Mouse (Mus musculus) forebrain, embryonic 11.5 days (tissue): ENCODE results near the gene Zfp235. TPM values are rescaled to one million over a fixed set of nuclear protein-coding genes. Genes with fewer than 3 reads are reported as not detected.

Experiments
- ATAC-seq: fragments of 200-750 bp; cut with Nextera tagmentation; replicated peaks from 2 replicates; pipeline ENCODE4 v1.8.0; 2017; ENCODE audit warnings: moderate TSS enrichment; ENCODE audit not compliant: low FRiP score
- DNase-seq: peaks from one replicate; pipeline ENCODE4 v3.0.0-alpha.2; 2017; ENCODE audit warnings: low spot score
- H3K27ac ChIP-seq: fragments of 300-500 bp; sonication (generic); 2 replicates; pipeline ENCODE4 v1.5.1; 2014; ENCODE audit warnings: low read depth, low read length
- H3K27me3 ChIP-seq: fragments of 300-500 bp; sonication (generic); 2 replicates; pipeline ENCODE4 v1.6.1; 2014; ENCODE audit warnings: mild to moderate bottlenecking, low read length, mixed read lengths; ENCODE audit not compliant: control insufficient read depth, insufficient read depth
- H3K36me3 ChIP-seq: fragments of 300-500 bp; sonication (generic); 2 replicates; pipeline ENCODE4 v1.6.1; 2014; ENCODE audit warnings: mild to moderate bottlenecking, low read length, moderate library complexity, mixed read lengths; ENCODE audit not compliant: control insufficient read depth, insufficient read depth
- H3K4me1 ChIP-seq: fragments of 300-500 bp; sonication (generic); replicated peaks from 2 replicates; pipeline ENCODE4 v1.6.1; 2014; ENCODE audit warnings: low read length, mixed read lengths; ENCODE audit not compliant: control insufficient read depth, insufficient read depth
- H3K4me2 ChIP-seq: fragments of 300-500 bp; sonication (generic); 2 replicates; pipeline ENCODE4 v1.6.1; 2014; ENCODE audit warnings: low read depth, mild to moderate bottlenecking, low read length, moderate library complexity, mixed read lengths; ENCODE audit not compliant: severe bottlenecking
- H3K4me3 ChIP-seq: fragments of 300-500 bp; sonication (generic); 2 replicates; pipeline ENCODE4 v1.5.1; 2014; ENCODE audit warnings: low read depth, low read length
- H3K9ac ChIP-seq: fragments of 300-500 bp; sonication (generic); 2 replicates; pipeline ENCODE4 v1.6.1; 2014; ENCODE audit warnings: low read length
- H3K9me3 ChIP-seq: fragments of 300-500 bp; sonication (generic); 2 replicates; pipeline ENCODE4 v1.6.1; 2016; ENCODE audit warnings: low read length, mixed read lengths; ENCODE audit not compliant: control insufficient read depth
- WGBS: fragments of 180-500 bp; shearing (Covaris S2); extraction: QIAGEN DNeasy Blood & Tissue Kit; methylation state at CpG from one replicate; pipeline ENCODE4 v1.1.7; 2014; 5-methylcytosine and 5-hydroxymethylcytosine counted together
- polyA plus RNA-seq: library from polyadenylated mRNA; unstranded; fragments of >200 nt; fragmentation: Nextera tagmentation; extraction: Ambion mirVana; gene quantifications from 2 replicates; pipeline ENCODE4 v1.2.1, GENCODE M21; 2014

The Zfp235 gene
- polyA plus RNA-seq, 1 experiment from 2014 or later: 17.4 TPM

- H3K36me3 ChIP-seq: peaks cover 10% of the 10 kb centered on the region
- peak overlapping the region; percentile 1; the same call in 1 of the 2 replicates for H3K27ac ChIP-seq
- H3K9me3 ChIP-seq: peaks cover 18% of the 10 kb centered on the region
- 11% methylated on average over 12 of the region's 12 CpGs for WGBS
- H3K4me1 ChIP-seq: 0 out of 2 replicates have a peak, but pooled peaks cover 2% of the 10 kb centered on the region
- DNase-seq (peak; percentile 66), ATAC-seq (peak; percentile 13; the same call in 1 of the 2 replicates)
- peak overlapping the region; percentile 75 for H3K4me2 ChIP-seq
- H3K4me3 ChIP-seq: peak overlapping the region; percentile 58
- no peaks in the 10 kb centered on the region for H3K27me3 ChIP-seq
- peak overlapping the region; percentile 64 for H3K9ac ChIP-seq
Observed at GRCm38 (mm10) chr7:24113001-24113400, 21.0 kb upstream of the Zfp235 start.

DNA sequence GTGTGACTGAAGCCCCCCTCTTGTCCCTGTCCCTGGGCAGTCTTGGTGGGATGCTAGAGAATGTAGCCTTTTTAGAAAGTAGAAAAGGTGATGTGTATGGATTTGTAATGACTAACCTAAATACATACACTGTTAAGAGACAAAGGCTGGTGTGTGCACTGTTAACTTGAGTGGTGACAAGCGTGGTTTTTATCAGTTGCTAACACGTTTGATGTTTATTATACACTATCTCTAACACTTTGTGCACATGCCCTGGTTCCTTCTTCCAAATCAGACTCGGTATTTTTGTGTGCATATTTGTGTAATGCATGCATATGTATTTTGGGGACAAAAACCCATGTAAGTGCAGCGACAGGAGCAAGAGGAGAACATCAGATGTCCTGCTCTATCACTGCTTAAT, 17.3 kb upstream of the Zfp235 start:
- Histone ChIP-seq H3K9me3 (no peaks in the 10 kb centered on the region), H3K27me3 (no peaks in the 10 kb centered on the region), H3K4me1 (0 out of 2 replicates have a peak, but pooled peaks cover 2% of the 10 kb centered on the region), H3K9ac (no peak overlapping the region), H3K36me3 (no peaks in the 10 kb centered on the region), H3K27ac (no peak overlapping the region), H3K4me2 (no peak overlapping the region), H3K4me3 (no peak overlapping the region)
- WGBS: 84% methylated on average over 4 of the region's 4 CpGs
- ATAC-seq (no peak), DNase-seq (no peak)

GRCm38 (mm10) chr7:24133425-24133995, 459 bp upstream of the Zfp235 start:
- no peak for DNase-seq
- 19% methylated on average over 6 of the region's 6 CpGs for WGBS
- peak; percentile 67 for ATAC-seq
- Histone ChIP-seq H3K4me3 (peak overlapping the region; percentile 69), H3K27ac (no peak overlapping the region), H3K27me3 (no peaks in the 10 kb centered on the region), H3K9ac (peak overlapping the region; percentile 72), H3K4me1 (0 out of 2 replicates have a peak, but pooled peaks cover 2% of the 10 kb centered on the region), H3K36me3 (no peaks in the 10 kb centered on the region; the same call in 1 of the 2 replicates), H3K4me2 (peak overlapping the region; percentile 80), H3K9me3 (no peaks in the 10 kb centered on the region)

DNA sequence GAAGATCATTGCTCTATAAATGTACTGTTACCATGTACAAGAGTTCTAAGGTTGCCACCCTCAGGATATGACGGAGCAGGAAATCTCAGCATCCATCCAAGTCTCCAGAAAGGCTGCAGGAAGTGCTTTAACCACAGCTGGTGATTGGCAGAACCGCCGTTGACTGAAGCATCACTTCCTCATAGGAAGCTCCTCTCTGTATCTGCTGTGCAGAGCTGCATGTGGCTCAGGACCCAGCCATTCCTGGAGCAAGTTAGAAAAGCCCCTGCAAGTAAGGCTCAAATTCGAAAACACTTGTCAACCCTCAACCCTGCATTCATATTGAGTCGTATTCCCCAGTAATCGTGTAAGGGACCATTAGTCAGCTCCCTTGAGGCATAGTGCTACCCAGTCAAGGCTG, 8.6 kb downstream of the Zfp235 start:
- 0 out of 2 replicates have a peak, but pooled peaks cover 2% of the 10 kb centered on the region for H3K9me3 ChIP-seq
- no peak for ATAC-seq
- H3K27me3 ChIP-seq: no peaks in the 10 kb centered on the region
- no peak for DNase-seq
- no peaks in the 10 kb centered on the region for H3K4me1 ChIP-seq
- no peak overlapping the region for H3K27ac ChIP-seq
- H3K4me3 ChIP-seq: no peak overlapping the region
- H3K4me2 ChIP-seq: no peak overlapping the region
- H3K36me3 ChIP-seq: peaks cover 3% of the 10 kb centered on the region
- 92% methylated on average over 6 of the region's 6 CpGs for WGBS
- H3K9ac ChIP-seq: no peak overlapping the region

GRCm38 (mm10) chr7:24153272-24153671, 19.3 kb downstream of the Zfp235 start:
- DNase-seq (no peak), ATAC-seq (no peak)
- Histone ChIP-seq H3K9me3 (no peaks in the 10 kb centered on the region), H3K4me2 (no peak overlapping the region), H3K4me1 (no peaks in the 10 kb centered on the region), H3K27me3 (no peaks in the 10 kb centered on the region), H3K36me3 (no peaks in the 10 kb centered on the region), H3K27ac (no peak overlapping the region), H3K4me3 (no peak overlapping the region), H3K9ac (no peak overlapping the region)
- WGBS: 8% methylated on average over 1 of the region's 1 CpGs

- no peak overlapping the region for H3K27ac ChIP-seq
- no peak for DNase-seq
- 73% methylated on average over 4 of the region's 4 CpGs for WGBS
Observed at GRCm38 (mm10) chr7:24172191-24172590, 38.2 kb downstream of the Zfp235 start.

DNA sequence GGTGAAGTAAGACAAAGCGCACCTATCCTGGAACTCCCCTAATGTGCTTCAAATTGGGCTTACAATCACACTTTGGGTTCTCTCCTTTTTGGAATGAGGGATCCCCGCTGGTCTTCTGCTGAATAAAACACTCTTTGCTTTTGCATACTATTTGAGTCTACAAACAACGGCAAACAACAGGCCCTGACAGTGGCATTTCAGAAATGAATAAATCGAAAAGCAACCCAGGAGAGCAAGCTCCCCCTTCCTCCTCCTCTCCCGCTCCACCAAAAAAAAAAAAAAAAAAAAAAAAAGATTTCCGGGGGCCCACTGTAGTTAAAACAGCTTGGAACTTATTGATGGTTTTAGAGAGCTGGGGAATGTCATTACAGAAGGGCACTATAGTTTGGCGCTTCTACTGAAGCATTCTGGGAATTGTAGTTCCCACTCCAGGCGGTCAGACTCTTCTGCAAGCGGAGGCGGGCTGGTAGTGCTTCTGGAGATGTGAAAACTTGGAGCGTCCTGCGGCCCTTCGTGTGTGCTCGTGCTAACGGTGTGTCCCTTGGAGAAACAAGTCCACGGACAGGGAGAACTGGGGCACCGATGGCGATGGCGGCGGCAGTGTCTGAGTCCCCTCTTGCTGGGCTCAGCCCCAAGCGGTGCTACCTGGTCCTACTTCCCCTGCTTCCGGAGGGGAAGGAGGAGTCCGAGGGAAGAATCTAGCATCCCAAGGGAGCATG, 40.8 kb downstream of the Zfp235 start, which contains the start of gene Zfp114:
Gene Zfp114, plus strand, starts transcription at position 443 of the 719 bp plus-strand sequence.
- Histone ChIP-seq H3K4me3 (peak within 1 kb of the TSS; percentile 47), H3K27me3 (no peaks in the 10 kb centered on the region), H3K27ac (no peak within 1 kb of the TSS), H3K4me2 (peak within 1 kb of the TSS; percentile 47), H3K36me3 (no peaks in the 10 kb centered on the region), H3K9me3 (no peaks in the 10 kb centered on the region), H3K4me1 (no peaks in the 10 kb centered on the region), H3K9ac (peak within 1 kb of the TSS; percentile 77)
- ATAC-seq (peak; percentile 90), DNase-seq (peak; percentile 88)
- WGBS: 14% methylated on average over 23 of the region's 23 CpGs

More at GRCm38 (mm10) chr7:24172191-24172590, 38.2 kb downstream of the Zfp235 start:
- H3K27me3 ChIP-seq: no peaks in the 10 kb centered on the region
- H3K9ac ChIP-seq: no peak overlapping the region
- H3K36me3 ChIP-seq: no peaks in the 10 kb centered on the region
- H3K4me1 ChIP-seq: no peaks in the 10 kb centered on the region
- H3K4me3 ChIP-seq: no peak overlapping the region
- H3K4me2 ChIP-seq: no peak overlapping the region
- H3K9me3 ChIP-seq: no peaks in the 10 kb centered on the region
- no peak for ATAC-seq

DNA sequence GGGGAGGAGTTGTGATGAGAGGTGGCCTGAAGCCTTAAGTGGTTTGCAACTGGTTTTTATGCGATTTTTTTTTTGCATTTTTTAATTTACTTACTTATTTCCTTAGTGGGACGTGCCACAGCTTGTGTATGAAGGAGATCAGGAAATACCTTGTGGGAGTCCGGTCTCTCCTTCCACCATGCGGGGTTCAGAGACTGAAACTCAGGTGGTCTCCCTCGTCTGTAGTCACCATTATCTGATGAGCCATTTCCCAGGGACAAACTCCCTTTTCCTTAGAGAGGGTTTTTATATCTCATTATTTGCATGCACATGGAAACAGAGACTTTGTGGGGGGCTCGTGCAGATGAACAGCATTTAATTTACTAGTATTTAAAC, 41.4 kb downstream of the Zfp235 start:
- Histone ChIP-seq H3K27ac (no peak overlapping the region), H3K9ac (peak overlapping the region; percentile 77), H3K4me3 (peak overlapping the region; percentile 47), H3K9me3 (no peaks in the 10 kb centered on the region), H3K36me3 (no peaks in the 10 kb centered on the region), H3K27me3 (no peaks in the 10 kb centered on the region), H3K4me2 (peak overlapping the region; percentile 47; the same call in 1 of the 2 replicates), H3K4me1 (no peaks in the 10 kb centered on the region)
- DNase-seq (no peak), ATAC-seq (peak; percentile 33; the same call in 1 of the 2 replicates)
- 59% methylated on average over 6 of the region's 6 CpGs for WGBS
